Mouse (Mus musculus): ENCODE results near the gene 1700020N01Rik. TPM values are rescaled to one million over a fixed set of nuclear protein-coding genes. Genes with fewer than 3 reads are reported as not detected.

The 1700020N01Rik gene
- polyA plus RNA-seq, 1 experiment: not detected

DNA sequence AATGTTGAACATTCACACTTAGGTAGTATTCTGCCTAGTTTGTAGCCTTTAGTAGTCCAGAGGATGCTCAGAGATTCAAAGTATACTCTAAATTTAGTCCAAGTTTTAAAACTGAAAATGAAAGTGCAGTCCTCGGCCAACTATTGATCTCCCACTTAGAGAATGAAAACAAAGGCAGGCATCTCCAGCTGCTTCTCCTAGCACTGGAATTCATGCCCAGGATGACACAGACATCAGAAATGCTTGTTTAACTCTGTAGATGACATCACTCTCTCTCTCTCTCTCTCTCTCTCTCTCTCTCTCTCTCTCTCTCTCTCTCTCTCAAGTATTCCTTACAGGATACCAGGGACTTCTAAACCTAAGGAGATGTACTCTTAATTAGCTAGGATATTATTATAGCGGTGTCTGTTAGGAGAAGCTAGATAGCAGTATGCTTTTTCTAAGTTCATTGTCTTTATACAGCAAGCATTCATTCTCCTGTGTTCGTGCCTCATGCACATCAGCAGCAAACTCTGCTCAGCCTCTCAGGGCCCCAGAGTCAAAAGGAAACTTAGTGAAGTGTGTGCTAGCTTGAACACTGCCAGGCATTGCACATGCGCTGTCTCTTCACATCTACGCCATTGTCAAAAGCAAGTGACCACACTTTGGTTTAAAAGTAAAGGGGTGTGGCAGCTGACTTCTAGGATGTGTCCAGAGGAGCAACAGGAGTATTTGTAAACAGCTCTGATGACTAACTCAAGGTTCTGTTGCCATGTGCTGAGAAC lies 26.0 kb downstream of the 1700020N01Rik start:
- no peaks in the 10 kb centered on the region for H3K27me3 ChIP-seq (ENCODE audit: control insufficient read depth)
- TF ChIP-seq GATA1 (IDR thresholded peaks at IDR 0.05; ENCODE audit: low read length) (no peak), TAL1 (IDR thresholded peaks at IDR 0.05; ENCODE audit: low read length) (no peak)
- no peak overlapping the region for H3K4me3 ChIP-seq (replicated peaks)
- H3K9me3 ChIP-seq (ENCODE audit: control insufficient read depth, low read length): no peaks in the 10 kb centered on the region
- H3K36me3 ChIP-seq (ENCODE audit: control insufficient read depth): no peaks in the 10 kb centered on the region
- no peaks in the 10 kb centered on the region for H3K4me1 ChIP-seq (ENCODE audit: control insufficient read depth)

DNA sequence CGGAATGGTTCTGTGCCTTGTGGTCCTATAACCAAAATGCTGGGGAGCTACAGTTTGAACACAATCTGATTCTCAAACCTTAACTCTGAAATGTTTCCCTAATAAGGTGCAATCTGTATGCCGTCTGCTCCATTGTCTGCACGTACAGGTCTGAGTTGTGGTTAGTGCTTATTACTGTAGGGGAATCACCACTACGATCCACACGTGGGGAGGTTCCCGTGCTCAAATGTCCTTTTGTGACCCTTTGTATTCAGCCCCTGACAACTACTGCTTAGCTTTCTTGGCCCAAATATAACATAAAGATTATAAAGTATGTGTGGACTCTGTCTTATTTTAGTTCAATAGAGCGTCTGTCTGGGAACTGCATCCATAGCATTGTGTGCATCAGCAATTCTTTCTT lies 29.1 kb downstream of the 1700020N01Rik start:
- H3K4me1 ChIP-seq (ENCODE audit: control insufficient read depth): no peaks in the 10 kb centered on the region
- no peak overlapping the region for H3K4me3 ChIP-seq (replicated peaks)
- H3K36me3 ChIP-seq (ENCODE audit: control insufficient read depth): no peaks in the 10 kb centered on the region
- H3K27me3 ChIP-seq (ENCODE audit: control insufficient read depth): no peaks in the 10 kb centered on the region
- H3K9me3 ChIP-seq (ENCODE audit: control insufficient read depth, low read length): no peaks in the 10 kb centered on the region
- no peak for TF ChIP-seq TAL1 (IDR thresholded peaks at IDR 0.05; ENCODE audit: low read length)
- no peak for TF ChIP-seq GATA1 (IDR thresholded peaks at IDR 0.05; ENCODE audit: low read length)

DNA sequence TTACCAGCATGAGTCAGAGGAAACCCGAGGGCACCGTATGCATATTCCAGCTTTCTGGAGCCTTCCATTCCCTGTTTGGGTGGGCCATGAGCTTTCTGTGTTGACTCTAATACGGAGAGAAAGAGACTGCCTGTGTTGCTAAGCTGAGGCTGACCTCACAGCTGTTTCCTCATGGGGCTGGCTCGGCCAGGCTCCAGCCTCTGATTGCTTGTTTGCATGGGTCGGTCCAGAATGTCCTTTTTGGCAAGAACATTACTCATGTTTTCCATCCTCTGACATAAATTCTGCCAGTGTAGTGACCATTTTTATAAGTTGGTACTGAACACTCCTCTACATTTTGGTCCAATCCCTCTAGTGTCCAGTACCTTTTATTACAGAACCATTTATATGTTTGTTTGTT lies 35.6 kb downstream of the 1700020N01Rik start:
- TF ChIP-seq TAL1 (IDR thresholded peaks at IDR 0.05; ENCODE audit: low read length): no peak
- H3K4me3 ChIP-seq (replicated peaks): no peak overlapping the region
- no peaks in the 10 kb centered on the region for H3K36me3 ChIP-seq (ENCODE audit: control insufficient read depth)
- no peaks in the 10 kb centered on the region for H3K4me1 ChIP-seq (ENCODE audit: control insufficient read depth)
- no peaks in the 10 kb centered on the region for H3K27me3 ChIP-seq (ENCODE audit: control insufficient read depth)
- no peaks in the 10 kb centered on the region for H3K9me3 ChIP-seq (ENCODE audit: control insufficient read depth, low read length)

DNA sequence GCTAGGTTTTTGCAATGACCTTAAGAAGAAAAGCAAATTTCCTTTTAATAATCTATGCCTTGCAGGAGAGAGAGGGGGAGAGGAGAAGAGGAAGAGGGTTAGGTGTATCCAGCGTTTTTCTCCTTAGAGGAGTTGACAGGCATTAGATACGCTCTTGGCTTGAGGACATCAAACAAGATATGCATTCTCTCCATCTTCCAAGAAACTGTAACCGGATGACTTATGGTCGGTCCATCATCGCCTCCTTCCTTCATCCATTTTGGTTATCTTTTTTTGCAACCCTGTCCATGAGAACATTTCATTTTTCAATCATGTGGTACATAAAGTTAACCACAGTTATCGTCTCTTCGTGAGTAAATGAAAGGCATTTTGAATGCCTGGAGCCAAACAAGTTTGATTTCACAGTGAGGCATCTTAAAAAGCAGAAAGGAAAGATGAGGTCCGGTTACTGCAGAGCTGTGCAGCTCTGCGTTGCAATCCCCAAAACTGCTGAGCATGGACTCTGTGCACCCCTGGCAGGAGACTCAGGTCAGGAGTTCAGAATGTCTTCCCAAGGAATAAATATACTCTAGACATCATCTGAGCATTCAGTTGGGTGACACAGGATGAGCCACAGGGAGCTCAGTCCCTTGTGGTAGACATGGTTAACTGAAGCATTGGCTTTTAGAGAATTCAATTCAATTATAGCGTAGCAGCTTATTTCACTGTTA lies 36.2 kb downstream of the 1700020N01Rik start:
- no peaks in the 10 kb centered on the region for H3K9me3 ChIP-seq (ENCODE audit: control insufficient read depth, low read length)
- no peaks in the 10 kb centered on the region for H3K4me1 ChIP-seq (ENCODE audit: control insufficient read depth)
- no peak overlapping the region for H3K4me3 ChIP-seq (replicated peaks)
- no peaks in the 10 kb centered on the region for H3K36me3 ChIP-seq (ENCODE audit: control insufficient read depth)
- H3K27me3 ChIP-seq (ENCODE audit: control insufficient read depth): no peaks in the 10 kb centered on the region
- TF ChIP-seq GATA1 (IDR thresholded peaks at IDR 0.05; ENCODE audit: low read length) (no peak), TAL1 (IDR thresholded peaks at IDR 0.05; ENCODE audit: low read length) (no peak)

DNA sequence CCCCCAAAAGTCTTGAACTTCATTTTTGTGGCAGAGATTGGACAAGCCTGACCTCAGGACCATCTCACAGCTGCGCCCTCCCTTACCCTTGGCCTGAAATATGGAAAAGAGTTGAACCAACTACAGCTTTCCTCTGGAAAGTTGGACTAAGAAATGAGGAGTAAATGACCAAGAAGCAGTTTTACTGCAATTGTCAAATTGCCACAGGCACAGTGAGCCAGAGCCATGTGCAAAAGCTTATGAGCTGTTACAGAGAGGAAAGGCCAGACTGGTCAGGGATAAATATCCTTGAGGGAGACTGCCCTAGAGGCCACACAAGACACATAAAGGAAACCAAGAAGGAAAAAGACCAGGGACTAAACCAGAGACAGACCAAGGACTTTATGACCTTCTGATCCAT lies 38.5 kb downstream of the 1700020N01Rik start:
- H3K27me3 ChIP-seq (ENCODE audit: control insufficient read depth): no peaks in the 10 kb centered on the region
- H3K4me3 ChIP-seq (replicated peaks): no peak overlapping the region
- TF ChIP-seq TAL1 (IDR thresholded peaks at IDR 0.05; ENCODE audit: low read length): no peak
- TF ChIP-seq GATA1 (IDR thresholded peaks at IDR 0.05; ENCODE audit: low read length): no peak
- H3K4me1 ChIP-seq (ENCODE audit: control insufficient read depth): no peaks in the 10 kb centered on the region
- no peaks in the 10 kb centered on the region for H3K9me3 ChIP-seq (ENCODE audit: control insufficient read depth, low read length)
- H3K36me3 ChIP-seq (ENCODE audit: control insufficient read depth): no peaks in the 10 kb centered on the region

DNA sequence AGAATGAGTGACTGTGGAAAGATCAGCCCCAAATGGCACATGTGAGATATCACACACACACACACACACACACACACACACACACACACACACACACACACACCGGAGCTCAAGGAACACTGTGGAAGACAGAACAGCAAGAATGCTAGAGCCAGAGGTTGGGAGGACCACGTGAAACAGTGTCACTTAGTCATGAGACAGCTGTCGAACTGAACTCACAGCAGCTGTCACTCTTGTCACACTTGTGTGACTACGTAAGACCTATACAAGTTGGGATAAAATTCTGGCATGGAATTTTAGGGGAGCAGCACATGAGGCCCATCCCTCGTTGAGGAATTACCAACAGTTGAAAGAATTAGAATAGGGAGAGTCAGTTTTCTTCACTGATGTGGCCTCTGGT lies 39.7 kb downstream of the 1700020N01Rik start:
- no peak for TF ChIP-seq TAL1 (IDR thresholded peaks at IDR 0.05; ENCODE audit: low read length)
- TF ChIP-seq GATA1 (IDR thresholded peaks at IDR 0.05; ENCODE audit: low read length): no peak
- no peak overlapping the region for H3K4me3 ChIP-seq (replicated peaks)
- H3K27me3 ChIP-seq (ENCODE audit: control insufficient read depth): no peaks in the 10 kb centered on the region
- H3K4me1 ChIP-seq (ENCODE audit: control insufficient read depth): no peaks in the 10 kb centered on the region
- H3K9me3 ChIP-seq (ENCODE audit: control insufficient read depth, low read length): no peaks in the 10 kb centered on the region
- H3K36me3 ChIP-seq (ENCODE audit: control insufficient read depth): no peaks in the 10 kb centered on the region

DNA sequence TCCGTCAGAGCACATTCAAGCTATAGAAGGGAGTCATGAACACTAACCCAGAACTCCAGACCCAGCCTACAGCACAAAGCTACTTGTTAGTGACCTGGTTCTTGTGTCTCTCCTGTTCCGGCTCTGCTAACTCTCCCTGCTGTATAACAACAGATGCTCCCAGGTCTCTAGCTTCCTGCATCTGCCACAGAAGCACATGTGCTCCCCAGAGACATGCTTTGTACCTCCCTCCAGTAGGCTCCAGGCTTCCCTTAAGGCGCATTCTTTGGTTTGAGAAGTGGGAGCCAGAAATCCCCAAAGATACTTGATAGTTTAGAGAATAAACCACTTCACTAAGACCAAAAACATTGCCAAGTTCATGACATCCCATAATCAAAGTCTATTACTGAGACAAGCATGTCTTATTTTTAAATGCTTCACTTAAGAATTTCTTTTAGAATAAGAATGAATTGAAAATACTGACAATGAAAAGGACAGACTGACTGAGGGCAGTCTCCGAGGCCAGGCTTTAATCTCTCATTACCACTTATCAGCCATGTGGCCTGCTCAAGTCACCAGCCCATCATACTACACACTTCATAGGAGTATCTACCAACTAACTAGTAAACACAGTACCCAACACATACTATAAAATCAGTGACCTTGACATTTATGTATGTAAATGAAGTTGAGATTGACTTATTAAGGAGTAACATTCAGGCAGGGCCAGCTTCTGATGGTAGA lies 43.2 kb downstream of the 1700020N01Rik start:
- Histone ChIP-seq H3K9me3 (ENCODE audit: control insufficient read depth, low read length) (no peaks in the 10 kb centered on the region), H3K4me3 (replicated peaks) (no peak overlapping the region), H3K4me1 (ENCODE audit: control insufficient read depth) (no peaks in the 10 kb centered on the region), H3K27me3 (ENCODE audit: control insufficient read depth) (no peaks in the 10 kb centered on the region), H3K36me3 (ENCODE audit: control insufficient read depth) (no peaks in the 10 kb centered on the region)
- TF ChIP-seq TAL1 (IDR thresholded peaks at IDR 0.05; ENCODE audit: low read length) (no peak), GATA1 (IDR thresholded peaks at IDR 0.05; ENCODE audit: low read length) (no peak)

DNA sequence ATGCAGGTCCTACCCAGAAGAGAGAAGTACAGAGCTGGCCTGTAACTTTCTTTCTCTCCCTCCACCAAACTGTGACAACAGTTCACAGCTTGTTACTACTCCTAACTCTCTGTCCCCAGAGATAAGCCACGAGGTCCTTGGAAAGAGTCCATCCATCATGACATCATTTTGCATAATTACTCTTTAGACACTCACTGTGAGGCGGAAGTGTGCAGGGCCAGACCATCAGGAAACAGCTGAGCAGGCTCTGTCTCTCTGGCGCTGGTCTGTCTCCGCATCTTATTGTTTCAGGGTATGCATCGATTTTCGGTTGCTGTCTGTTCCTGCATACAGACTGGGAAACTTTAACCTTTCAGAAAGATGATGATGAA lies 43.8 kb downstream of the 1700020N01Rik start:
- Histone ChIP-seq H3K4me1 (ENCODE audit: control insufficient read depth) (no peaks in the 10 kb centered on the region), H3K4me3 (replicated peaks) (no peak overlapping the region), H3K27me3 (ENCODE audit: control insufficient read depth) (no peaks in the 10 kb centered on the region), H3K36me3 (ENCODE audit: control insufficient read depth) (no peaks in the 10 kb centered on the region), H3K9me3 (ENCODE audit: control insufficient read depth, low read length) (no peaks in the 10 kb centered on the region)
- TF ChIP-seq TAL1 (IDR thresholded peaks at IDR 0.05; ENCODE audit: low read length) (no peak), GATA1 (IDR thresholded peaks at IDR 0.05; ENCODE audit: low read length) (no peak)

DNA sequence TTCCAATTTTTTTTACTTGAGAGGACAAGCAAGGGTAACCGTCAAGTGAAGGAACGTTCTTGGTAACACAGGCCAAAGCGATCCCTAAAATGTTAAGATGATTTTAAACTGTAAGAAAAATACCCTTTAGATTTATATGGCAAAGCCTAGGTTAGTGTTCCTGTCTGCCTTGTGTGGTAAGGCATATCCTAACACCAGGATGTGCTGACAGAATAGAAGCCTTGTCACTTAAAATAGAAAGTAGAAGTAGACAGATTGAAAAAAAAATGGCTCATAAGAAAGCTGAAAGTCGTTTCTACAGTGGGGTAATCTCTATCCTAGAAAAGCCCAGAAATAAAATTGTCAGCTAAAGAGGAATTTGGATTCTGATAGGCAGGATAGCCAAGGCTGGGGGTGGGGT lies 58.4 kb downstream of the 1700020N01Rik start:
- TF ChIP-seq TAL1 (IDR thresholded peaks at IDR 0.05; ENCODE audit: low read length) (no peak), GATA1 (IDR thresholded peaks at IDR 0.05; ENCODE audit: low read length) (no peak)
- Histone ChIP-seq H3K4me3 (replicated peaks) (no peak overlapping the region), H3K4me1 (ENCODE audit: control insufficient read depth) (no peaks in the 10 kb centered on the region), H3K27me3 (ENCODE audit: control insufficient read depth) (no peaks in the 10 kb centered on the region), H3K9me3 (ENCODE audit: control insufficient read depth, low read length) (peaks cover 3% of the 10 kb centered on the region; the same call in 1 of the 2 replicates), H3K36me3 (ENCODE audit: control insufficient read depth) (no peaks in the 10 kb centered on the region)
